Mouse (Mus musculus) C2C12 (cell line): ENCODE data around the gene Tecpr2. TPM values are rescaled to one million over a fixed set of nuclear protein-coding genes. Genes with fewer than 3 reads are reported as not detected.

Source experiments
- H3K27me3 ChIP-seq: one replicate; pipeline ENCODE4 v1.6.1; 2011; ENCODE audit not compliant: control insufficient read depth, insufficient read depth, insufficient read length
- H3K36me3 ChIP-seq: one replicate; pipeline ENCODE4 v1.6.1; 2011; ENCODE audit not compliant: control insufficient read depth, insufficient read depth
- H3K4me3 ChIP-seq: one replicate; pipeline ENCODE4 v1.5.1; 2011; ENCODE audit warnings: mild to moderate bottlenecking, control low read depth; ENCODE audit not compliant: poor library complexity, insufficient read depth, severe bottlenecking
- H3K79me2 ChIP-seq: one replicate; pipeline ENCODE4 v1.6.1; 2011; ENCODE audit not compliant: control insufficient read depth, insufficient read depth
- H3K79me3 ChIP-seq: one replicate; pipeline ENCODE4 v1.6.1; 2011; ENCODE audit warnings: low read depth, control low read depth
- H3ac ChIP-seq: one replicate; pipeline ENCODE3; 2011; ENCODE audit warnings: low read depth; ENCODE audit not compliant: control insufficient read depth, insufficient read length
- CEBPB ChIP-seq: IDR thresholded peaks from one replicate; pipeline ENCODE4 v1.6.1; 2011; ENCODE audit warnings: low read depth, mild to moderate bottlenecking, control low read depth, moderate library complexity
- CTCF ChIP-seq: IDR thresholded peaks from one replicate; pipeline ENCODE4 v1.5.1; 2011; ENCODE audit not compliant: control insufficient read depth, insufficient read depth, insufficient read length
- FOSL1 ChIP-seq: IDR thresholded peaks from one replicate; pipeline ENCODE4 v1.8.0; 2011; ENCODE audit warnings: mild to moderate bottlenecking, low read length; ENCODE audit not compliant: poor library complexity, insufficient read depth, severe bottlenecking
- MAX ChIP-seq: IDR thresholded peaks from one replicate; pipeline ENCODE4 v1.6.1; 2011; ENCODE audit warnings: mild to moderate bottlenecking, control low read depth
- MYOD1 ChIP-seq: IDR thresholded peaks from one replicate; pipeline ENCODE4 v1.6.1; 2011; ENCODE audit warnings: low read depth; ENCODE audit not compliant: control insufficient read depth, insufficient read length
- MYOG ChIP-seq: IDR thresholded peaks from one replicate; pipeline ENCODE4 v1.6.1; 2011; ENCODE audit not compliant: control insufficient read depth, insufficient read length; ENCODE audit errors: extremely low read depth
- USF1 ChIP-seq: IDR thresholded peaks from one replicate; pipeline ENCODE4 v1.6.1; 2011; ENCODE audit warnings: low read depth, mild to moderate bottlenecking, control low read depth, moderate library complexity
- polyA plus RNA-seq: library from polyadenylated mRNA; unstranded; fragments of >200 nt; fragmentation: generic; extraction: Trizol; gene quantifications from one replicate; pipeline ENCODE4 v1.2.1, GENCODE M21; 2012; ENCODE audit warnings: missing spikeins

Gene Tecpr2
- polyA plus RNA-seq, 1 experiment, result 3.4 TPM

GRCm38 (mm10) chr12:110861256-110861655 lies 27.8 kb upstream of the Tecpr2 start:
- Histone ChIP-seq H3ac (no peak overlapping the region), H3K4me3 (no peak overlapping the region), H3K27me3 (no peaks in the 10 kb centered on the region), H3K36me3 (no peaks in the 10 kb centered on the region), H3K79me3 (no peaks in the 10 kb centered on the region), H3K79me2 (no peaks in the 10 kb centered on the region)
- TF ChIP-seq USF1 (no peak), CEBPB (no peak), MYOD1 (no peak), MAX (no peak), CTCF (no peak), FOSL1 (no peak), MYOG (no peak)

- H3K27me3 ChIP-seq, result no peaks in the 10 kb centered on the region
- no peaks in the 10 kb centered on the region for H3K36me3 ChIP-seq
- no peak overlapping the region for H3K4me3 ChIP-seq
- no peaks in the 10 kb centered on the region for H3K79me2 ChIP-seq
- TF ChIP-seq MAX, result no peak
- TF ChIP-seq MYOG, result no peak
- no peak for TF ChIP-seq MYOD1
- no peak for TF ChIP-seq CEBPB
- no peak for TF ChIP-seq FOSL1
- TF ChIP-seq USF1, result no peak
- TF ChIP-seq CTCF, result no peak
- no peak overlapping the region for H3ac ChIP-seq
- no peaks in the 10 kb centered on the region for H3K79me3 ChIP-seq
Measured at GRCm38 (mm10) chr12:110864008-110864407, 25.1 kb upstream of the Tecpr2 start.

DNA sequence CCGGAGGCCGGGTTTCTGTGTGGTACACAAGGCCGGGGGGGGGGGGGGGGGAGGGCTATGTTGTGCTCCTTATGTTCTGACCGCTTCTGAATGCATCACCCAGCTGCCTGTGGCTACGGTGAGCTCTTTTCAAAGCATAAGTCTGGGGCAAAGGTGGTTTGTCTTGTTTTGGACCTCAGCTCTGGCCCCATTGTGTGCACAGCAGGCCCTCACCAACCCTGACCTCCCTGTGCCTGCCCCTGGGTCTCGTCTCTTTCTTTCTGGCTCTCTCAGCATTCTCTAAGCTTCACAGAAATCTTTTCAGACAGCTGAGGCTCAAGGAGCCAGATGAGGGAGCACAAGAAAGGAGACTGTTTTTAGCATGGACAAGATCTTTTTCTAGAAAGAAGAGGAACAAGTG lies 23.5 kb upstream of the Tecpr2 start:
- Histone ChIP-seq H3K79me2 (no peaks in the 10 kb centered on the region), H3K4me3 (no peak overlapping the region), H3K79me3 (no peaks in the 10 kb centered on the region), H3K36me3 (no peaks in the 10 kb centered on the region), H3K27me3 (no peaks in the 10 kb centered on the region), H3ac (no peak overlapping the region)
- TF ChIP-seq CEBPB (no peak), USF1 (no peak), FOSL1 (no peak), MAX (no peak), MYOD1 (no peak), MYOG (no peak), CTCF (no peak)

- no peak for TF ChIP-seq MYOD1
- no peak for TF ChIP-seq MAX
- no peaks in the 10 kb centered on the region for H3K79me3 ChIP-seq
- no peak overlapping the region for H3K4me3 ChIP-seq
- no peaks in the 10 kb centered on the region for H3K36me3 ChIP-seq
- no peaks in the 10 kb centered on the region for H3K79me2 ChIP-seq
- H3ac ChIP-seq, result no peak overlapping the region
- no peaks in the 10 kb centered on the region for H3K27me3 ChIP-seq
Measured at GRCm38 (mm10) chr12:110865989-110866388, 23.1 kb upstream of the Tecpr2 start.

DNA sequence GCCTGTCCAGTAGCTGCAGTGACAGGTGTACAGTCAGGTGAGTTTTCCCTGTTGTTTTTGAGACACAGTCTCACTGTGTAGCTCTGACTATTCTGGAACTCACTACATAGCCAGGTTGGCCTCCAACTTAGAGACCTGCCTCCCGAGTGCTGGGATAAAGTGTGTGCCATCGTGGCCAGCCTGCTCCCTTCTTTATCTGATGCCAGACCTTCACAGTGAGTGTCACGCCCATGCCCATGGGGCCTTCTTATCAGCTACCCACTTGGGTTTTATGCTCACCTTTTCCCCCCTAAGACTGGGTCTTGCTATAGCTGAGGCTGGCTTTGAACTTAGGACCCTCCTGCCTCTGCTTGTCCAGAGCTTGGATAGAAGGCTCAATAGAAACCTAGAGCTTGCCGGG lies 19.0 kb upstream of the Tecpr2 start:
- H3K27me3 ChIP-seq, result no peaks in the 10 kb centered on the region
- peaks cover 31% of the 10 kb centered on the region for H3K36me3 ChIP-seq
- no peak overlapping the region for H3ac ChIP-seq
- H3K4me3 ChIP-seq, result no peak overlapping the region
- H3K79me2 ChIP-seq, result no peaks in the 10 kb centered on the region
- no peaks in the 10 kb centered on the region for H3K79me3 ChIP-seq
- TF ChIP-seq CTCF (no peak), MYOG (no peak), CEBPB (no peak), FOSL1 (no peak)

DNA sequence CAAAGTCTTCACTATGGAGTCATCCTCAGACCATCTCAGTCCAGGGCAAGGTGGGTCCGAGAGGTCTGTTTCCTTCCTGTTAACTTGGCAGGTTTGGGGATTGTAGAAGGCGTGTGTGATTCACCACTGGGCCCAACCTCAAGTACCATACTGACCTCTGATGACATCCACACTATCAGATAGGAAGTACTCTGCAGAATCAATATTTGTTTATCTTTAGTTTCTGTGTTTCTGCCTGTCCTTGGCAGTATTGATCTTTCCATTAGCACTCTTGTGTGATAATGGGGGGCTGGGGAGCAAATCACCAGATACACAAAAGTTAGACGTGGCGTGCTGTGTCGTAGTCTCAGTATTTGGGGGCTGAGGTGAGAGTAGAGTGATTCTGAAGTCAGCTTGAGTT lies 17.8 kb upstream of the Tecpr2 start:
- Histone ChIP-seq H3K79me3 (no peaks in the 10 kb centered on the region), H3K79me2 (no peaks in the 10 kb centered on the region), H3ac (no peak overlapping the region), H3K36me3 (peaks cover 42% of the 10 kb centered on the region), H3K27me3 (no peaks in the 10 kb centered on the region), H3K4me3 (no peak overlapping the region)
- TF ChIP-seq USF1 (no peak), CTCF (no peak), MYOG (no peak)
